Mouse (Mus musculus) midbrain, embryonic 14.5 days (tissue): ENCODE measurements around the gene Nfasc. TPM values are rescaled to one million over a fixed set of nuclear protein-coding genes. Genes with fewer than 3 reads are reported as not detected.

Experiments
- ATAC-seq: fragments of 200-750 bp; cut with Nextera tagmentation; 2 replicates; pipeline ENCODE4 v1.8.0; 2017; ENCODE audit warnings: moderate number of reproducible peaks, moderate library complexity; ENCODE audit not compliant: low FRiP score, low TSS enrichment
- DNase-seq: peaks from one replicate; pipeline ENCODE4 v3.0.0-alpha.2; 2015
- H3K27ac ChIP-seq: fragments of 300-500 bp; sonication (generic); replicated peaks from 2 replicates; pipeline ENCODE4 v1.5.1; 2014; ENCODE audit warnings: mild to moderate bottlenecking, low read depth, low read length, moderate library complexity
- H3K27me3 ChIP-seq: fragments of 300-500 bp; sonication (generic); 2 replicates; pipeline ENCODE4 v1.6.1; 2014; ENCODE audit warnings: low read length, control low read depth, mixed read lengths; ENCODE audit not compliant: control insufficient read depth, insufficient read depth
- H3K36me3 ChIP-seq: fragments of 300-500 bp; sonication (generic); 2 replicates; pipeline ENCODE4 v1.6.1; 2014; ENCODE audit warnings: low read length, control low read depth; ENCODE audit not compliant: control insufficient read depth, insufficient read depth
- H3K4me1 ChIP-seq: fragments of 300-500 bp; sonication (generic); 2 replicates; pipeline ENCODE4 v1.6.1; 2014; ENCODE audit warnings: mild to moderate bottlenecking, antibody characterized with exemption, low read length, control low read depth; ENCODE audit not compliant: control insufficient read depth, insufficient read depth
- H3K4me2 ChIP-seq: fragments of 300-500 bp; sonication (generic); 2 replicates; pipeline ENCODE4 v1.6.1; 2014; ENCODE audit warnings: mild to moderate bottlenecking, low read length, moderate library complexity
- H3K4me3 ChIP-seq: fragments of 300-500 bp; sonication (generic); replicated peaks from 2 replicates; pipeline ENCODE4 v1.5.1; 2014; ENCODE audit warnings: low read depth, low read length
- H3K9ac ChIP-seq: fragments of 300-500 bp; sonication (generic); replicated peaks from 2 replicates; pipeline ENCODE4 v1.6.1; 2014; ENCODE audit warnings: mild to moderate bottlenecking, low read length, moderate library complexity
- H3K9me3 ChIP-seq: fragments of 300-500 bp; sonication (generic); 2 replicates; pipeline ENCODE4 v1.6.1; 2016; ENCODE audit warnings: low read length, control low read depth, mixed read lengths; ENCODE audit not compliant: control insufficient read depth
- WGBS: fragments of 180-500 bp; shearing (Covaris S2); extraction: QIAGEN DNeasy Blood & Tissue Kit; methylation state at CpG from one replicate; pipeline ENCODE4 v1.1.7; 2014; 5-methylcytosine and 5-hydroxymethylcytosine counted together
- polyA plus RNA-seq: library from polyadenylated mRNA; unstranded; fragments of >200 nt; fragmentation: Nextera tagmentation; extraction: Ambion mirVana; gene quantifications from 2 replicates; pipeline ENCODE4 v1.2.1, GENCODE M21; 2014

Gene Nfasc
- polyA plus RNA-seq, 1 experiment from 2014 or later: 48.6 TPM

DNA sequence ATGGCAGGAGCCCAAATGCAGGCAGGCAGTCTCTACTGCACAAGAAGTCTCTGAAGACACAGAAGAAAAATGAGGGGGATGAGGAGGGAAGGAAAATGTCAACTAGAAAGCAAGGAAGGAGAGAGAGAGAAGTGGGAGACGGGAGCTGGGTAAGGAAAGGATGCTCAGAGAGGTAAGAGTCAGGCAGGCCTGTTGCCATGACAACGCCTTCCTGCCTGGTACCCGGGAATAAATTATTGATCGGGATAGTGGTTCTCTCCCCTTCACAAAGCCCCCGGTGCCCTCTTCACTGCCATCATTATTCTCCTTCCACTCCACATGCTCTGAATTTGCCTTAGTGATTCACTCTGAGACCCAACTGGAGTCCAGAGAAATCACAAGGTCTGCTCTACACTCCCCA is 23.4 kb downstream of the Nfasc start:
- H3K36me3 ChIP-seq: no peaks in the 10 kb centered on the region
- whole genome bisulfite sequencing: 25% methylated on average over 5 of the region's 5 CpGs
- H3K4me3 ChIP-seq: no peak overlapping the region
- DNase-seq (peak; percentile 89), ATAC-seq (peak; percentile 77; the same call in 1 of the 2 replicates)
- H3K27me3 ChIP-seq: no peaks in the 10 kb centered on the region
- peaks cover 57% of the 10 kb centered on the region for H3K4me1 ChIP-seq
- no peak overlapping the region for H3K9ac ChIP-seq
- H3K4me2 ChIP-seq: peak overlapping the region; percentile 24
- H3K27ac ChIP-seq: peak overlapping the region; percentile 84
- H3K9me3 ChIP-seq: no peaks in the 10 kb centered on the region

DNA sequence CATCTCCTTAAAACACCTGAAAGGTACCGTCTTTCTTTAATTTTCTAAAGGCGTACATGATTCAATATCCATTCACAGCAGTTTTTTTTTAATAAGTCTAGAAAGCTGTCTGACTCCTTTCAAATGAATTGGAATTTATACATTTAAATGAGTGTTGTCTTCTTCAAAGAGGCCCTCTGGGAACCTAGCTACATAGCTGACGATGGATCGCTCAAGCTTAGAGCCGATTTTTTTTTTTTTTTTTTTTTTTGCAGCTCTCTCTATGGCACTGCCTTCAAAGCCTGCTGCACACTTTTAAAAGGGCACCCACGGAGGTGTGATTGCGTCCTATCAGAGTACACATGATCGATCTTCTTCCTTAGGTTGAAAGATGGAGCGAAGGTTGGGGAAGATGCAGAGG is 26.6 kb downstream of the Nfasc start:
- H3K27me3 ChIP-seq: no peaks in the 10 kb centered on the region
- WGBS: 50% methylated on average over 9 of the region's 9 CpGs
- no peaks in the 10 kb centered on the region for H3K36me3 ChIP-seq
- peak overlapping the region; percentile 50 for H3K27ac ChIP-seq
- H3K9me3 ChIP-seq: no peaks in the 10 kb centered on the region
- no peak overlapping the region for H3K4me3 ChIP-seq
- ATAC-seq: no peak
- DNase-seq: peak; percentile 67
- H3K4me2 ChIP-seq: no peak overlapping the region
- H3K9ac ChIP-seq: no peak overlapping the region
- H3K4me1 ChIP-seq: peaks cover 62% of the 10 kb centered on the region

DNA sequence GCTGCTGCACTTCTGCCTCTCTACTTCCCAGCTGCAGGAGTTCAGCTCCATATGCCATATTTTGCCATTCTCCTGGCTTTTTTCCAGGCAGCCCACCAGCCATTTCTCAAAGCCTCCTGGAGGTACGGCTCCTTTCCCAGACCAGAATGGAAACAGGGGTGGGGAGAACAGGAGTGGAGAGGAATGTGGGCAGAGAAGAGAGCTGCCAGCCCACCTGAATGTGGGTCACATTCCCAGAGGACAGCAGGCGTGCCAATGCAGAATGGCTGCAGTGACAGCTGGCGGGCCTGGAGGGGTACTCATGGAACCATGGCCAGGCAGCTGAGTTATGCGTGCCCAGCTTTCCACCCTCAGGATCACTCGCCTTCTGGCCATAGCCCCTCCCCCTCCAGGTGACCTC is 32.2 kb downstream of the Nfasc start:
- no peak overlapping the region for H3K4me3 ChIP-seq
- H3K9me3 ChIP-seq: no peaks in the 10 kb centered on the region
- no peaks in the 10 kb centered on the region for H3K36me3 ChIP-seq
- 0 out of 2 replicates have a peak, but pooled peaks have one; percentile 28 for ATAC-seq
- DNase-seq: no peak
- no peak overlapping the region for H3K4me2 ChIP-seq
- H3K27ac ChIP-seq: peak overlapping the region; percentile 57
- H3K4me1 ChIP-seq: peaks cover 33% of the 10 kb centered on the region
- H3K9ac ChIP-seq: no peak overlapping the region
- 53% methylated on average over 5 of the region's 5 CpGs for WGBS
- no peaks in the 10 kb centered on the region for H3K27me3 ChIP-seq

DNA sequence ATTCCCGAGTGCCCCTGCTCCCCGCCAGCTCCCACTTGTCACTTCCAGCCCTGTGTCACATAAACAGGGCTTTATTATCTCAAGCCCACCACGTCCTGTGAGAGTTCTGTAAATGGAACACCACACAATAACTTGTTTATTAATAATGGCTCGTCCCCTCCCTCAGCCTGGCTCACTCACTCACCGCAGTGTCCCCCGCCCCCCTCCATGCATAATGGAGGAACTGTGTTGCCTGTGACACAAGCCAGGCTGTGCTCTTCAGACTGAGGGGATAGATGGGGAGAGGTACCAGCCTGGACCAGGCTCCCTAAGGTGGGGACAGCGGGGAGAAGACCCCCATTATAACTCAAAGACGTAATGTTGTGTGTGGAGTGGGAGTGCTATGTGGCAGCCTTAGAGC is 34.3 kb downstream of the Nfasc start:
- H3K27me3 ChIP-seq: no peaks in the 10 kb centered on the region
- H3K36me3 ChIP-seq: no peaks in the 10 kb centered on the region
- ATAC-seq (no peak), DNase-seq (no peak)
- 0 out of 2 replicates have a peak overlapping the region, but pooled peaks have one; percentile 6 for H3K27ac ChIP-seq
- 46% methylated on average over 8 of the region's 8 CpGs for WGBS
- no peak overlapping the region for H3K4me2 ChIP-seq
- no peak overlapping the region for H3K4me3 ChIP-seq
- H3K4me1 ChIP-seq: peaks cover 39% of the 10 kb centered on the region
- H3K9ac ChIP-seq: no peak overlapping the region
- no peaks in the 10 kb centered on the region for H3K9me3 ChIP-seq

DNA sequence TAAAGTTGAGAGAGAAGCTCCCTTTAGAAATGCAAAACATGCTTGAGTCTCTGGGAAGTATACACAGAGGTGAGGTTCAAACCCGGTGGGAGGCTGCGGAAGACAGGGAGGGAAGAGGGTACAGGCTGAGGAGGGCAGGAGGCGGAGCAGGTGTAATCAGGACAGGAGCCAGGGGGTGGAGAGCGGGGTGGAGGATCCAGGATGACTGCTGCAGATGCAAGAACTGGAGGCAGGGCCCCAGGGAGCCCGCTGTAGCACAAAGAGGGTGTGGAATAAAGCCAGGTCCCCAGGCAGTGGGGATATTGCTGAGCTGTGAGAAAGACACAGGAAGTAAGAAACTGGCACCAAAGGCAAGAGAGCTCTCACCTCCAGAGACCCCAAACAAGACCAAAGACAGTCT is 38.1 kb downstream of the Nfasc start:
- H3K27ac ChIP-seq: no peak overlapping the region
- no peak overlapping the region for H3K4me2 ChIP-seq

DNA sequence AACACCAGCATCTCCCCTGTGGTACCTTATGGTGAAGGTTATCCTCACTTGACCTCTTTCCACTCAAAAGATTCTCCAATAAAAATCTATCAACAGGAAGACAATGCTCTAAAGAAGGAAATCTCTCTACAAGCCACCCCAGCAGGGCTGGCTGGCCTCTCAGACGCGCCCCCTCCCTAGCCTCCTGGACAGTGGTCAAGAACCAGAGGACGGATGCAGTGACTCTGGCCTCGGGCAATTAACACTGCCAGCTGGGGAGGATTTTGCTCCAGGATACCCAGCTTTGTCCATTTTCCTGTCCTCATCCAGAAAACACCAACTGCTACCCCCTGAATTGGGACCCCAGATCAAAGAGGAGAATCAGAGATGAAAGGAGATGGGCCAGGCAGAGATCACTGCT is 44.7 kb downstream of the Nfasc start:
- H3K4me1 ChIP-seq: peaks cover 41% of the 10 kb centered on the region
- peak overlapping the region; percentile 79 for H3K27ac ChIP-seq
- no peaks in the 10 kb centered on the region for H3K9me3 ChIP-seq
- no peaks in the 10 kb centered on the region for H3K27me3 ChIP-seq
- H3K4me3 ChIP-seq: no peak overlapping the region
- DNase-seq (no peak), ATAC-seq (no peak)
- 66% methylated on average over 4 of the region's 4 CpGs for WGBS
- H3K4me2 ChIP-seq: no peak overlapping the region
- no peak overlapping the region for H3K9ac ChIP-seq
- no peaks in the 10 kb centered on the region for H3K36me3 ChIP-seq

More for the DNA sequence above, 38.1 kb downstream of the Nfasc start:
- Histone ChIP-seq H3K27me3 (no peaks in the 10 kb centered on the region), H3K4me1 (peaks cover 20% of the 10 kb centered on the region), H3K9ac (no peak overlapping the region), H3K36me3 (no peaks in the 10 kb centered on the region), H3K9me3 (no peaks in the 10 kb centered on the region), H3K4me3 (no peak overlapping the region)
- DNase-seq: no peak
- no peak for ATAC-seq
- WGBS: 26% methylated on average over 5 of the region's 5 CpGs

DNA sequence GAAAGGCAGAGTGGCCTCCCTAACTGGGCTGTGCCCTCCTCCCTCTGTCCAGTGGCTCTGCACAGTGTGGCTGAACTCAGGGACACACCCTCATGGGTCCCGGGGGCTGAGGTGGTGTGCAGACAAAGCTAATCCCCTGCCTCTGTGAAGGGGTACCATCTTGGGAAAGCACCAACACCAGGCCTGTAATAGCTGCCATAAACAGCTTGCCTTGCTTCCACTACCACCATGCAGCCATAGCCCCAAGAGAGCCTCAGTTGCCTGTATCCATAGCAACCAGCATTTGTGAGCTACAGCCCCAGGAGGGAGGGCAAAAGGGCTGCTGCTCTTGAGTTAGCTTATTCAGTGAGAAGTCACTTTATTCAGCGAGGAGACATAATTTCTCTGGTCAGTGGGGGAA is 45.4 kb downstream of the Nfasc start:
- Histone ChIP-seq H3K27ac (peak overlapping the region; percentile 79), H3K9me3 (no peaks in the 10 kb centered on the region), H3K4me3 (no peak overlapping the region), H3K4me1 (peaks cover 41% of the 10 kb centered on the region), H3K36me3 (no peaks in the 10 kb centered on the region), H3K27me3 (no peaks in the 10 kb centered on the region), H3K9ac (no peak overlapping the region), H3K4me2 (peak overlapping the region; percentile 7; the same call in 1 of the 2 replicates)
- WGBS: 6% methylated on average over 2 of the region's 2 CpGs
- ATAC-seq (peak; percentile 76; the same call in 1 of the 2 replicates), DNase-seq (peak; percentile 83)

DNA sequence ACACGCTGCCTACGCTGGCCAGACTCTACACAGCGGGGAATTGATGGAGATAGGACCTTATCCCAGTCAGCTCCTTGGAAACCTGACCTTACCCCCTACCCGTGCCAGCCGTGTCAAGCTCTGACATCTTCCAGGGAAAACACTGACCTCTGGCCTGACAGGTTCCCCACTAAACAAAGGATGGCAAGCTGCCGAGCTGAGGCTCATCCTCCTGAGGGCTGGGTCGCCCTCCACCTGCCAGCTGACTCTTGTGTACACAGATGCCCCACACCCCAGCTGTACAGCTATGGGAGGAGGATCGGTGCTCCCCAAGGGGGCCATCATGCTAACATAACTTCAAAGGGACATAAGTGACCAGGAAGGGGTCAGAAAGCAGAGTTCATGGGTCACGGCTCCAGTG is 47.6 kb downstream of the Nfasc start:
- H3K27me3 ChIP-seq: no peaks in the 10 kb centered on the region
- H3K4me2 ChIP-seq: no peak overlapping the region
- no peak overlapping the region for H3K9ac ChIP-seq
- DNase-seq: no peak
- peak overlapping the region; percentile 45 for H3K27ac ChIP-seq
- 25% methylated on average over 9 of the region's 9 CpGs for WGBS
- H3K4me3 ChIP-seq: no peak overlapping the region
- no peak for ATAC-seq
- no peaks in the 10 kb centered on the region for H3K36me3 ChIP-seq
- no peaks in the 10 kb centered on the region for H3K9me3 ChIP-seq
- peaks cover 50% of the 10 kb centered on the region for H3K4me1 ChIP-seq

DNA sequence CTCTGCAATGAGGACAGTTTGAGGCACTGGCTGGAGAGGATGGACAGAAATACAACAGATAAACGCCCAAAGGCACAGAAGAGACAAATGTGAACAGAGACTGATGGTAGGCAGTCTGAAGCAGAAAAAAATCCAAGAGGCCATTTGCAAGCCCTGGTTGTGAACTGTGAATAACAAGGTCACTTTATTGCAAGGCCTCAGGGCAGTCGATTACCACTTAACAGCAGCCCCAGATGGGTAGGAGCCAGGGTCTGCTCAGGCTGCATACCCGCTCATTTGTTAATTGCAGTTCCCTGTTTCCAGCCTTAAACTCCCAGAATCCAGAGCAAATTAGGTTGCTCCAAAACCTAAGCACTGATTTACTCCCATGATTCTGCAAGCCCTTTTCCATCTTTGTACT is 52.4 kb downstream of the Nfasc start:
- H3K9me3 ChIP-seq: no peaks in the 10 kb centered on the region
- H3K27me3 ChIP-seq: no peaks in the 10 kb centered on the region
- no peaks in the 10 kb centered on the region for H3K36me3 ChIP-seq
- H3K9ac ChIP-seq: no peak overlapping the region
- no peak overlapping the region for H3K4me3 ChIP-seq
- H3K27ac ChIP-seq: peak overlapping the region; percentile 49
- DNase-seq (no peak), ATAC-seq (no peak)
- 85% methylated on average over 3 of the region's 3 CpGs for WGBS
- peaks cover 18% of the 10 kb centered on the region for H3K4me1 ChIP-seq
- H3K4me2 ChIP-seq: no peak overlapping the region
